Mouse (Mus musculus): ENCODE results near the gene Qrich2. TPM values are rescaled to one million over a fixed set of nuclear protein-coding genes. Genes with fewer than 3 reads are reported as not detected.

Qrich2 gene
- total RNA-seq, 1 experiment = 0.22 TPM

DNA sequence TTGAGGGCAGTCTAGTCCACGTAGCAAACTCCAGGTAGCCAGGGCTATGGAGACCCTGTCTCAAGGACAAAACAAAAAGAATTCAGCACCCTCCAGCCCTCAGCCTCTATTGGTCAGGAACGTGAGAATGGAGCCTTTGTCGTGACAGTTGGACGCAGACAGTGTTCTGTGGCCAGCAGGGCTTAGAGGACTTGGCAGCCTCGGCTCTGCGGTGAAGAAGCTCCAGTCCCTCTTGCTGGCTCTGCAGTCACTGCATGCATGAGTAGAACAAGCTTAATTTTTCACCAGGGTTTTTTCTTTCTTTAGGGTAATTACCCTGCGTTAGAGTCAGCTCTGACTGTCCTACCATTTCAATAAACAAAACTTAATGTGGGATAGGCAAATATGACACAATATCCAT is 15.7 kb upstream of the Qrich2 start:
- peaks cover 74% of the 10 kb centered on the region for H3K36me3 ChIP-seq (ENCODE audit: control insufficient read depth, insufficient read depth, low read length, poor library complexity, severe bottlenecking)

DNA sequence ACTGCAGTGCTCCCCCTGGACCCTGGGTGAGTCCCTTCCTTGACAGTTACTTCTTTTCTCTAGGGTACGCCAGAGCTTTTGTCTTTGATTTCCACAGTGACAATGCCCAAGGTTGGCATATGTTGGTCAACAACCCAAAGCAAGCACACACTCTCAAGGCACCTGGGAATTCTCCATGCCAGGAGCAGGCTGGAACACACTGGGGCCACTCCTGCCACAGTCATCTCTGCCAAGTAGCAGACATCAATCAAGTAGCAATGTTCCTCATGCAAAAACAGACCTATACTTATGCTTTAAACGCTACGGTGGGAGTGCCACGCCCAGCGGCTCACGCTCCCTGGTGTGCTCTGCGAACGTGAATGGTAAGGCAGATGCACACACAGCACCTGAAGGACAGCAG is 14.9 kb upstream of the Qrich2 start:
- H3K36me3 ChIP-seq (ENCODE audit: control insufficient read depth, insufficient read depth, low read length, poor library complexity, severe bottlenecking) = peaks cover 79% of the 10 kb centered on the region
- H3K4me1 ChIP-seq (ENCODE audit: control insufficient read depth in 2 of 2, insufficient read depth in 2 of 2, low read length in 2 of 2, poor library complexity in 1 of 2) = peaks cover 0 to 7% of the 10 kb centered on the region in 2 experiments; a peak in 1 of 4 replicates
- no peak overlapping the region for H3K27ac ChIP-seq (ENCODE audit: insufficient read depth, low read depth, low read length, poor library complexity, severe bottlenecking)
- TF ChIP-seq ZNF384 (IDR thresholded peaks at IDR 0.05; ENCODE audit: low read depth, low read length) (no peak), CHD2 (IDR thresholded peaks at IDR 0.05; ENCODE audit: low read depth, low read length) (no peak), MAFK (IDR thresholded peaks at IDR 0.05; ENCODE audit: insufficient read depth, low read depth, low read length) (no peak), HCFC1 (IDR thresholded peaks at IDR 0.05; ENCODE audit: borderline replicate concordance, insufficient read depth, low read length) (no peak), ZC3H11A (IDR thresholded peaks at IDR 0.05; ENCODE audit: borderline replicate concordance, low read depth, low read length) (no peak)
- no peak for DNase-seq (ENCODE audit: low read depth, low spot score)
- H3K9me3 ChIP-seq (ENCODE audit: control insufficient read depth, insufficient read depth, low read depth, low read length) = no peaks in the 10 kb centered on the region
- no peak overlapping the region for H3K9ac ChIP-seq (ENCODE audit: insufficient read depth, low read depth, low read length, poor library complexity, severe bottlenecking)
- no peak overlapping the region for H3K4me3 ChIP-seq (ENCODE audit: insufficient read depth in 1 of 2, low read depth in 1 of 2, low read length in 2 of 2, poor library complexity in 1 of 2, severe bottlenecking in 1 of 2)
- in situ Hi-C loops (cut with MboI; ENCODE audit: low sequenced_read_pairs in 2 of 2, unreplicated experiment in 2 of 2) = no loop called here

More for the DNA sequence above, 15.7 kb upstream of the Qrich2 start:
- no peak for TF ChIP-seq ZNF384 (IDR thresholded peaks at IDR 0.05; ENCODE audit: low read depth, low read length)
- in situ Hi-C loops (cut with MboI; ENCODE audit: low sequenced_read_pairs in 2 of 2, unreplicated experiment in 2 of 2) = no loop called here
- no peaks in the 10 kb centered on the region for H3K9me3 ChIP-seq (ENCODE audit: control insufficient read depth, insufficient read depth, low read depth, low read length)
- peaks cover 0 to 7% of the 10 kb centered on the region in 2 experiments; a peak in 1 of 4 replicates for H3K4me1 ChIP-seq (ENCODE audit: control insufficient read depth in 2 of 2, insufficient read depth in 2 of 2, low read length in 2 of 2, poor library complexity in 1 of 2)
- no peak for DNase-seq (ENCODE audit: low read depth, low spot score)
- no peak overlapping the region for H3K9ac ChIP-seq (ENCODE audit: insufficient read depth, low read depth, low read length, poor library complexity, severe bottlenecking)
- H3K4me3 ChIP-seq (ENCODE audit: insufficient read depth in 1 of 2, low read depth in 1 of 2, low read length in 2 of 2, poor library complexity in 1 of 2, severe bottlenecking in 1 of 2) = no peak overlapping the region
- no peak overlapping the region for H3K27ac ChIP-seq (ENCODE audit: insufficient read depth, low read depth, low read length, poor library complexity, severe bottlenecking)

DNA sequence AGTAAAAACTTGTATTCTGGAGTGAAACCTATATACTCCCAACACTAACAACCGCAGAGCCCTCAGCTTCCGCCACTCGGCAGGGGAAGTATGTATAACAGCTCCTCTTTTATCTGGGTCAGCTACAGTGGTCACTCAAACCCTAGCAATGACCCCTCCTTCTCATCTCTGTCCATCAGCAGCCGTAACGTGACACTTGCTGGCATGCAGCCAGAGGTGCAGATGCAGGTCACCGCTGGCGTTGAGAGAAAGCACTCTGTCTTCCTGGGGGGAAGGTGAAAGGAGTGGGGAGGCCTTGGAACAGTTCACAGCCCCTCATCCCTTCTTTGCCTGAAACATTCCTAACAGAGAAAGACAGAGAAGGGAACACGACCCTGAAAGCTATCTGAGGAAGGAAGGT is 13.8 kb upstream of the Qrich2 start:
- Histone ChIP-seq H3K27ac (ENCODE audit: insufficient read depth, low read depth, low read length, poor library complexity, severe bottlenecking) (no peak overlapping the region), H3K9me3 (ENCODE audit: control insufficient read depth, insufficient read depth, low read depth, low read length) (no peaks in the 10 kb centered on the region), H3K4me3 (ENCODE audit: insufficient read depth in 1 of 2, low read depth in 1 of 2, low read length in 2 of 2, poor library complexity in 1 of 2, severe bottlenecking in 1 of 2) (no peak overlapping the region), H3K9ac (ENCODE audit: insufficient read depth, low read depth, low read length, poor library complexity, severe bottlenecking) (no peak overlapping the region), H3K4me1 (ENCODE audit: control insufficient read depth in 2 of 2, insufficient read depth in 2 of 2, low read length in 2 of 2, poor library complexity in 1 of 2) (peaks cover 0 to 7% of the 10 kb centered on the region in 2 experiments; a peak in 1 of 4 replicates), H3K36me3 (ENCODE audit: control insufficient read depth, insufficient read depth, low read length, poor library complexity, severe bottlenecking) (peaks cover 80% of the 10 kb centered on the region)
- in situ Hi-C loops (cut with MboI; ENCODE audit: low sequenced_read_pairs in 2 of 2, unreplicated experiment in 2 of 2) = no loop called here
- DNase-seq (ENCODE audit: low read depth, low spot score) = no peak
- no peak for TF ChIP-seq MAFK (IDR thresholded peaks at IDR 0.05; ENCODE audit: insufficient read depth, low read depth, low read length)

DNA sequence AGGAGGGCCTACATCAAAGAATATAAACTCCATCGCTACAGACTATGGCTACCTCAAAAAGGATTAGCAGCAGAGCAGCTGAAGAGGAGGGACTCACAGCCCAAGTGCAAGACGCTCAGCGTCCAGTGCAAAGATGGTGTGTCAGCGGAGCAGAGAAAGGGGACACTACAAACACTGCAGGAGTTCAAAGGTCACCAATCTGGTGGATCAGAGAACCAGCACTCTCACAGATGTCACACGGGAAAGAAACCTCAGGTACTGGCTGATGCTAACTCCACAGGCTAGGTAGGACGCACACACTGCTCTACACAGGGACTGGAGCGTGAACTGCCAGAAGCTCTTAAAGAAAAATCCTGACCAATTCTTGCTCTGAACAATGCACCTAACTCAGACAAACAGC is 12.9 kb upstream of the Qrich2 start:
- H3K9me3 ChIP-seq (ENCODE audit: control insufficient read depth, insufficient read depth, low read depth, low read length) = no peaks in the 10 kb centered on the region
- no peak overlapping the region for H3K27ac ChIP-seq (ENCODE audit: insufficient read depth, low read depth, low read length, poor library complexity, severe bottlenecking)
- H3K9ac ChIP-seq (ENCODE audit: insufficient read depth, low read depth, low read length, poor library complexity, severe bottlenecking) = no peak overlapping the region
- no peak overlapping the region for H3K4me3 ChIP-seq (ENCODE audit: insufficient read depth in 1 of 2, low read depth in 1 of 2, low read length in 2 of 2, poor library complexity in 1 of 2, severe bottlenecking in 1 of 2)
- TF ChIP-seq HCFC1 (IDR thresholded peaks at IDR 0.05; ENCODE audit: borderline replicate concordance, insufficient read depth, low read length) (no peak), CHD2 (IDR thresholded peaks at IDR 0.05; ENCODE audit: low read depth, low read length) (no peak), ZC3H11A (IDR thresholded peaks at IDR 0.05; ENCODE audit: borderline replicate concordance, low read depth, low read length) (no peak), MAFK (IDR thresholded peaks at IDR 0.05; ENCODE audit: insufficient read depth, low read depth, low read length) (no peak), ZNF384 (IDR thresholded peaks at IDR 0.05; ENCODE audit: low read depth, low read length) (no peak)
- DNase-seq (ENCODE audit: low read depth, low spot score) = no peak
- peaks cover 0 to 7% of the 10 kb centered on the region in 2 experiments; a peak in 1 of 4 replicates for H3K4me1 ChIP-seq (ENCODE audit: control insufficient read depth in 2 of 2, insufficient read depth in 2 of 2, low read length in 2 of 2, poor library complexity in 1 of 2)
- in situ Hi-C loops (cut with MboI; ENCODE audit: low sequenced_read_pairs in 2 of 2, unreplicated experiment in 2 of 2) = no loop called here
- peaks cover 77% of the 10 kb centered on the region for H3K36me3 ChIP-seq (ENCODE audit: control insufficient read depth, insufficient read depth, low read length, poor library complexity, severe bottlenecking)

DNA sequence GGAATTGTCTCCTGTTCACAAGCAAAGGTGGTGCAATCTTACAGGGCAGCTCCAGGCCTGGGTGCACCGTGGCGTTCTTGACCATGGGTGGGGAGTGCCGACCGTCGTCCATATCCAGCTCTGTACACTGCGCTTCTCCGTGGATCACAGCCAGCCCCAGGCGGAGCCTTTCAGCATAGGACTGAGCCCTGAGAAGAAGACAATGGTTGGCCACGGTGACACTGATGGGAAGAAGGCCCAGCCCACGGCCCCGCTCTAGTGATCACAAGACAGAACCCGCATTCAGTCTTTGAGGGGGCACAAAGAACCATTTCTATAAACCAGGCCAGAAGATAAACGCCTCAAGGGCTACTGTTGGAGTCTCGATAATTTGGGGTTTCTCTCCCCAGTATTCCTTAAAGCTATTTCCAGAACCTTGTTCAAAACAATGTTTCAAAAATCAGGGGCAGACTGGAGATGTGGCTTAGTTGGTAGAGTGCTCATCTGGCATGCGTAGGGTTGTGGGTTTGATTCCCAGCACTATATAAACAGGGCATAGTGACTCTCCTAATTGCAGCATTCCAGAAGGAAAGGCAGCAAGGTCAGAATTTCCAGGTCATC is 11.2 kb upstream of the Qrich2 start:
- Histone ChIP-seq H3K4me1 (ENCODE audit: control insufficient read depth in 2 of 2, insufficient read depth in 2 of 2, low read length in 2 of 2, poor library complexity in 1 of 2) (peaks cover 0 to 7% of the 10 kb centered on the region in 2 experiments; a peak in 2 of 4 replicates), H3K27ac (ENCODE audit: insufficient read depth, low read depth, low read length, poor library complexity, severe bottlenecking) (no peak overlapping the region), H3K9ac (ENCODE audit: insufficient read depth, low read depth, low read length, poor library complexity, severe bottlenecking) (no peak overlapping the region), H3K4me3 (ENCODE audit: insufficient read depth in 1 of 2, low read depth in 1 of 2, low read length in 2 of 2, poor library complexity in 1 of 2, severe bottlenecking in 1 of 2) (no peak overlapping the region), H3K36me3 (ENCODE audit: control insufficient read depth, insufficient read depth, low read length, poor library complexity, severe bottlenecking) (peaks cover 80% of the 10 kb centered on the region), H3K9me3 (ENCODE audit: control insufficient read depth, insufficient read depth, low read depth, low read length) (no peaks in the 10 kb centered on the region)
- TF ChIP-seq HCFC1 (IDR thresholded peaks at IDR 0.05; ENCODE audit: borderline replicate concordance, insufficient read depth, low read length) (no peak), ZC3H11A (IDR thresholded peaks at IDR 0.05; ENCODE audit: borderline replicate concordance, low read depth, low read length) (no peak), MAFK (IDR thresholded peaks at IDR 0.05; ENCODE audit: insufficient read depth, low read depth, low read length) (no peak), ZNF384 (IDR thresholded peaks at IDR 0.05; ENCODE audit: low read depth, low read length) (no peak), CHD2 (IDR thresholded peaks at IDR 0.05; ENCODE audit: low read depth, low read length) (no peak)
- in situ Hi-C loops (cut with MboI; ENCODE audit: low sequenced_read_pairs in 2 of 2, unreplicated experiment in 2 of 2) = no loop called here
- no peak for DNase-seq (ENCODE audit: low read depth, low spot score)
